Mouse (Mus musculus): Measurements from ENCODE around the gene Olig1.

GRCm38 (mm10) chr16:91226883-91227759 is 42.5 kb upstream of the Olig1 start:
- no peak for TF ChIP-seq TBP (IDR thresholded peaks at IDR 0.05; ENCODE audit: low read depth, low read length)
- no peak for TF ChIP-seq CTCF (IDR thresholded peaks at IDR 0.05 in 2 of 3, conservative IDR thresholded peaks at IDR 0.05 in 1 of 3; ENCODE audit: control insufficient read depth in 1 of 3, insufficient read depth in 1 of 3, low read depth in 2 of 3, low read length in 3 of 3, poor library complexity in 1 of 3, severe bottlenecking in 1 of 3)
- TF ChIP-seq POLR2A (IDR thresholded peaks at IDR 0.05; ENCODE audit: control insufficient read depth in 1 of 2, insufficient read depth in 1 of 2, low read depth in 1 of 2, low read length in 2 of 2, poor library complexity in 1 of 2) = no peak
- no peak for TF ChIP-seq MXI1 (IDR thresholded peaks at IDR 0.05; ENCODE audit: low read depth, low read length)
- no peak for TF ChIP-seq POLR2AphosphoS2 (IDR thresholded peaks at IDR 0.05; ENCODE audit: low read length)
- no peak for TF ChIP-seq UBTF (IDR thresholded peaks at IDR 0.05; ENCODE audit: borderline replicate concordance, insufficient read depth, low read depth, low read length)
- TF ChIP-seq TAL1 (IDR thresholded peaks at IDR 0.05; ENCODE audit: low read length) = no peak
- no peak for TF ChIP-seq POLR2AphosphoS5 (IDR thresholded peaks at IDR 0.05; ENCODE audit: borderline replicate concordance, low read depth, low read length)
- no peak for TF ChIP-seq EP300 (IDR thresholded peaks at IDR 0.05; ENCODE audit: low read depth in 1 of 2, low read length in 2 of 2)
- no peak for TF ChIP-seq TCF12 (IDR thresholded peaks at IDR 0.05; ENCODE audit: low read depth, low read length)
- no peak for TF ChIP-seq E2F4 (IDR thresholded peaks at IDR 0.05; ENCODE audit: borderline replicate concordance, low read depth, low read length)
- no peak for TF ChIP-seq ZMIZ1 (IDR thresholded peaks at IDR 0.05; ENCODE audit: low read depth, low read length)
- TF ChIP-seq SMC3 (IDR thresholded peaks at IDR 0.05; ENCODE audit: low read depth, low read length) = no peak
- TF ChIP-seq MAFK (IDR thresholded peaks at IDR 0.05; ENCODE audit: borderline replicate concordance, low read depth, low read length) = no peak

Measured in MEL (cell line).